Mouse (Mus musculus): ENCODE data around the gene Hrh2. TPM values are rescaled to one million over a fixed set of nuclear protein-coding genes. Genes with fewer than 3 reads are reported as not detected.

Gene Hrh2
- 6.3 to 8.5 TPM (median 7.8 TPM) in 4 replicates for total RNA-seq (2023)

DNA sequence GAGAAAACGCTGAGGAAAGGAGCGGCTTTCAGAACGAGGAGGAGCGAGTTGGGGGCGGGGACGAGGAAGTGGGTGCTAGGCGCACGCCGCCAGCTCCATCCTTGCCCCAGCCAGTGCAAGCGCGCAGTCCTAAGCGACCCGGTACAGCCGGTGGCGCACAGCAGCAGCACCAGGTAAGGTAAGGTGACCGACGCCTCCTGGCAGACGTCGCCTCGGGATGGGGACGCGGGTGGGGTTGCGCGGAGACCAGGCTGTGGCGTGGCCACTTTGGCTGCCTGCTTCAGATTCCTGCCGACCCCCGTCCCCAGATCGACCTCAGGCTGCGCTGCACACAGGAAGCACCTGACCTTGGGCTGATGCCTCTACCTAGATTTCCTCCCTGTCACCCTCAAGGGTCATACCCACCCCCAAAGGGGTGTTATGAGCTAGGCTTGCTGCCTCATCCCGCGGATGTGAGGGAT, at the start of gene Hrh2:
Gene Hrh2 (plus strand): TSS at position 109 of the 461 bp plus-strand sequence.

Other genes with a start within 250 kb of the Hrh2 start
- gene Drd1, start 136.4 kb upstream of the Hrh2 start, total RNA-seq (2023) = 0.57 to 3.8 TPM (median 2.1 TPM) in 4 replicates
- 27.0 to 32.1 TPM (median 28.0 TPM) in 4 replicates for gene Sfxn1, start 120.3 kb upstream of the Hrh2 start, total RNA-seq (2023)
- gene Cplx2, start 179.2 kb downstream of the Hrh2 start, total RNA-seq (2023) = 4.4 to 7.1 TPM (median 6.5 TPM) in 4 replicates